Mouse (Mus musculus) cerebellum, adult 11-12 months (tissue): ENCODE results near the gene Il20.
A peak's percentile ranks its signal among the peaks of the same experiment; 100 is the strongest.

ENCODE experiments used
- DNase-seq: peaks from one replicate; pipeline ENCODE4 v3.0.0; 2022

Il20 gene

DNA sequence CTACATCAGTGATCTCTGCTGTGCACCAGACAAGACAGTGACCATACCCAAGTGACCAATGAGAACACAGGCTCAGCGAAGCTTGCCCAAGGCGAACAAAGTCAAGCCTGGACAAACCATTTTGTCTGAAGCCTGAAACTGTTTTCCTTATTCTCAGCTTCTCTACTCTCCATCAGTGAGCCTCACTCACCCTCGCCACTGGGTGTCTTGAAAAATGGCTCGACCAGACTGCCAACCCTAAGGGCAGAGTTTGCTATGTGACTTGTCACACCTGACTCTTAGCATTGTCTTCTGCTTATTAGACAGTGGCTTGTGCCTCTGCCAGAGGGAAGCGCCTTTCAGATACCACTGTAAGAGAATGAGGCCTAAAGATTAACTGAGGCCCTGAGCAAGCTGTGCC lies 46.5 kb downstream of the Il20 start:
- DNase-seq: no peak

GRCm38 (mm10) chr1:130864238-130864637 lies 47.0 kb downstream of the Il20 start:
- DNase-seq: peak; percentile 53

GRCm38 (mm10) chr1:130857456-130857855 lies 53.8 kb downstream of the Il20 start:
- no peak for DNase-seq
